24 mouse cellular contexts compared by ENCODE assay signal in the genomic region with DNA sequence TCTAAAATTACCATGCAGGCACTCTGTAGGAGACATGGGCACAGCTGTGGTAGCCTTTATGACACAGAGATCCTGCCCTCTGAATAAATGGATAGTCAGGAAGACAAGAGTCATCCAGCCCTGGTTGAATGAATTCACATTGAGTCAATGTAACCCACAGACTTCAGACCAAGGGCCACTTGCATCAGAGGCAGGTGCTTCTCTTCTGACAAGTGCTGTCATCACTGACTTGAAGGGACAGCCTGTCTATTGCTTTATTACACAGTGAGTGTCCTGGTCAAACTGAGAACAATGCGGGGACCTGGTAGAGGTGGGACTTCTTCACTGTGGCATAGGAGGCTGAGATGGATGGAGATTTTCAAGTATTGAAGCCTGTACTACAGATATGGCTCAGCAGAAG.
"Had no signal": no experiment of that assay in that cellular context is flagged by ENCODE, and none has a peak within 500 bp of the region (broad histone marks: within the 10 kb centered on the region; RNA-seq: fewer than 3 reads in every experiment).

No protein-coding gene starts in this region.

- DNase-seq: cerebellum, adult 9-10 months; cerebellum, adult 9-11 months; cerebellum, postnatal 10 days; cerebellum, postnatal 14 days; cerebellum, postnatal 36 days; embryo, embryonic 11 days; forebrain, postnatal 0 days; gastrocnemius, adult 2 months; gastrocnemius, postnatal 10 days; gastrocnemius, postnatal 14 days; gastrocnemius, postnatal 25 days; gastrocnemius, postnatal 36 days; heart, adult 18-20 months had no signal

- H3K36me3 ChIP-seq: embryonic facial prominence, embryonic 10.5 days; embryonic facial prominence, embryonic 12.5 days; embryonic facial prominence, embryonic 13.5 days; embryonic facial prominence, embryonic 15.5 days; forebrain, embryonic 10.5 days; forebrain, embryonic 12.5 days; forebrain, embryonic 15.5 days; heart, embryonic 10.5 days had no signal

- H3K4me2 ChIP-seq: embryonic facial prominence, embryonic 12.5 days; embryonic facial prominence, embryonic 13.5 days; embryonic facial prominence, embryonic 15.5 days; forebrain, embryonic 12.5 days; forebrain, embryonic 13.5 days; forebrain, embryonic 15.5 days; heart, embryonic 11.5 days had no signal

- H3K4me3 ChIP-seq: embryonic facial prominence, embryonic 10.5 days; embryonic facial prominence, embryonic 12.5 days; embryonic facial prominence, embryonic 13.5 days; embryonic facial prominence, embryonic 15.5 days; erythroblast, embryonic 14.5 days; forebrain, embryonic 10.5 days; forebrain, embryonic 12.5 days; forebrain, embryonic 13.5 days; forebrain, embryonic 15.5 days; gastrocnemius, adult 2 months; heart, embryonic 10.5 days had no signal

- H3K27me3 ChIP-seq: embryonic facial prominence, embryonic 12.5 days; embryonic facial prominence, embryonic 13.5 days; embryonic facial prominence, embryonic 15.5 days; forebrain, embryonic 12.5 days; forebrain, embryonic 13.5 days; forebrain, embryonic 15.5 days had no signal

- H3K4me1 ChIP-seq: embryonic facial prominence, embryonic 10.5 days; embryonic facial prominence, embryonic 12.5 days; embryonic facial prominence, embryonic 13.5 days; embryonic facial prominence, embryonic 15.5 days; forebrain, embryonic 10.5 days; forebrain, embryonic 12.5 days; forebrain, embryonic 13.5 days; forebrain, embryonic 15.5 days had no signal

- H3K27ac ChIP-seq: embryonic facial prominence, embryonic 10.5 days; embryonic facial prominence, embryonic 12.5 days; embryonic facial prominence, embryonic 13.5 days; embryonic facial prominence, embryonic 15.5 days; forebrain, embryonic 10.5 days; forebrain, embryonic 12.5 days; forebrain, embryonic 13.5 days; forebrain, embryonic 15.5 days; gastrocnemius, adult 2 months; heart, embryonic 10.5 days had no signal

- H3K9ac ChIP-seq: embryonic facial prominence, embryonic 12.5 days; embryonic facial prominence, embryonic 13.5 days; embryonic facial prominence, embryonic 15.5 days; forebrain, embryonic 12.5 days; forebrain, embryonic 13.5 days; forebrain, embryonic 15.5 days; forebrain, postnatal 0 days had no signal
